Mouse (Mus musculus): ENCODE data around the gene Fcgr3.
"Not testable (repeated sequence)": the region's sequence is repeated elsewhere in the genome, so short reads cannot be mapped to it uniquely, and the experiment has no call there.

DNA sequence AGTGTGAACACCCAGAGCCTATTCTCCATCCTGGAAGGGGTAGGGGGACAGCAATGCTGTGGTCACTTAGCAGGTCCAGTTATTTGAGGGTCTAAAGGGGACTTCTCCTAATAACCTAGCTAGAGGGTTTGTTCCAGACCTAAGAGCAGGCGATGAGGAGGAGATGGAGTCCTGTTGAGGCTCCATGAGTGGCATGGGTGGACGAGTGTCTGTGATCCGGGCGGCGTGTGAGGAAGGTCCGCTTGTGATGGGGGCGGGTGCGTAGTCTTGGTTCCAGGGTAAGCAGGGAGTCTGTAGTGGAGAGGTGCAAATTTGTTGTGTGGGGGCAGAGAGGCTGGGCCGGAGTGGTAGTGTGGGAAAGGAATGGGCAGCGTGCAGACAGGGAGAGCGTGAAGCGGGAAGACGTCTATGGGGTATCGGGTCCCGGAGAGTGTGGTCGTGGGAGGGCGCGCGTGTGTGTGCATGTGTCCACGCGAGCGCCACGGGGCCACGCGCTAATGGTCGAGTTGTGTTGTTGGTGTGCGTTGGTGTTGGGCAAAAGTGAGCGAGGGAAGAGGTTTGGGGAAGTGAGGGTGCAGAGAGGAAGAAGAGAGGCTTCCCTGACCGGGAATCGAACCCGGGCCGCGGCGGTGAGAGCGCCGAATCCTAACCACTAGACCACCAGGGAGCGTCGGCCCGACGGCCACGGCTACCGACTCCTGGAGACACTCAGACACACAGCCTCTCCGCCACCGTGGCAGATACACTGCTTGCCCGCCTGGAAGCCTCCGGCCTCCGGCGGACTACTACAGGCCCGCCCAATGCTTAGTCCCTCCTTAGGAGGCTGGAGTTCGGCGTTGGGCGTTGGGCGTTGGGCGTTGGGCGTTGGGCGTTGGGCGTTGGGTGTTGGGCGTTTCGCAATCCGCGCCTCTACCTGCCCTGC lies 905 bp downstream of the Fcgr3 start:
- TF ChIP-seq CTCF (conservative IDR thresholded peaks at IDR 0.05 in 1 of 2, IDR thresholded peaks at IDR 0.05 in 1 of 2; ENCODE audit: low read depth in 2 of 2, low read length in 2 of 2); ZMIZ1 (IDR thresholded peaks at IDR 0.05; ENCODE audit: low read depth, low read length); RAD21 (IDR thresholded peaks at IDR 0.05; ENCODE audit: low read depth, low read length); ETS1 (conservative IDR thresholded peaks at IDR 0.05; ENCODE audit: low read depth, low read length); BHLHE40 (IDR thresholded peaks at IDR 0.05; ENCODE audit: low read depth, low read length); NELFE (IDR thresholded peaks at IDR 0.05; ENCODE audit: low read depth, low read length); POLR2A (IDR thresholded peaks at IDR 0.05; ENCODE audit: low read depth, low read length): not testable (repeated sequence)

Data from CH12.LX (cell line).